Mouse (Mus musculus) layer of hippocampus, postnatal 36 days (tissue): Measurements from ENCODE around the gene Pecam1. TPM values are rescaled to one million over a fixed set of nuclear protein-coding genes. Genes with fewer than 3 reads are reported as not detected.

Experiments
- DNase-seq, 2 experiments: peaks; one replicate each; pipeline ENCODE4 v3.0.0; 2022
- total RNA-seq, 2 experiments: library from RNA; stranded (reverse); gene quantifications; 2 replicates each; pipeline ENCODE4 v1.2.3; 2021

Pecam1 gene
- total RNA-seq, 2 experiments from 2014 or later: 15.5 to 18.0 TPM

DNA sequence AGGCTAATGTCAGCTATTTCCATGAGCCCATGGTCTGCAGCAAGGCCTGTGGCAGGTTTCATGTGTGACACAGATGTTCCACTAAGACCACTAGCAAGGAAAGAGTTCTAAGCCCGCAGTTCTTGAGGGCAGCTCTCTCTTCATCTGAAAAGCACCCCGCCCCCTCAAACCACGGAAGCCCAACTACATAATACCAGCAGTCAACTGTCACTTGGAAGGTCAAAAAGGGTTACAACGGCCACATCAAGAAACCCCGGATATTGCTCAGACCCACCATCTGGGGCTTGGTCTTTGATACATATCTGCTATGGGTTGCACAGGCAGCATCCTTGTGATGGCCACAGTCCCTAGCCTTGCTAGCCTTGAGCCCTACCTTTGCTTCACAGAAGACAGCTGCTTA lies 62.1 kb downstream of the Pecam1 start:
- no peak for DNase-seq

DNA sequence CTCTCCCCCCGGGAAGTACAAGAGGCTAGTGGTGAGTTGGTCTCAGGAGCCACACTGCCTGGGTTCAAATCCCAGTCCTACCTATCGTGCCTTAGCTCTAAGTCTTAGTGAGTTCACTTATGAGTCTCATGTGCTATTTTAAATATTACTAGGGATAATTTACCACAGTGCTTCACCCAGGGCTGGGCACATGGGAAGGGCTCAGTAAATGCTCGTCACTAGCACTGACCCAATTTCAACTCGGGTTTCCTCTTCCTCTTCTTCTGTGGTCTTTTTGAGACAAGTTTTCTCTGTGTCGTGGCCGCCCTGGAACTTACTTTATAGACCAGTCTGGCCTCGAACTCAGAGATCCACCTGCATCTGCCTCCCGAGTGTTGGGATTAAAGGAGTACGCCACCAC lies 63.1 kb downstream of the Pecam1 start:
- no peak for DNase-seq

DNA sequence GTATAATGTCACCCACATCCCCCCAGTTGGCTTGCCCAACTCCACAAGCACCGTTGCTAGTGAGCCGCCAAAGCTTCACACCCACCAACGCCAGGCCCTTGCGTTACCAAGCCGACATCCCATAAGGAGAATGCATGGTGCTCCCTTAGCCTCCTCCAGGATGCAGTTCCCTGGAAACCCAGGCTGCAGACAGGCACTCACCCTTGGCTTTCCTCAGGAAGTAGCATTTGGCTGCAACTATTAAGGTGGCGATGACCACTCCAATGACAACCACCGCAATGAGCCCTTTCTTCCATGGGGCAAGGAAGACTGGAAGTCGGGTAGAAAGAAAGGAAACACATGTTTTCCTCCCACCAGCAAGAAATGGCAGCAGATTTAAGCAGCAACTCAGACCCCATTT lies 66.4 kb downstream of the Pecam1 start:
- DNase-seq: no peak

DNA sequence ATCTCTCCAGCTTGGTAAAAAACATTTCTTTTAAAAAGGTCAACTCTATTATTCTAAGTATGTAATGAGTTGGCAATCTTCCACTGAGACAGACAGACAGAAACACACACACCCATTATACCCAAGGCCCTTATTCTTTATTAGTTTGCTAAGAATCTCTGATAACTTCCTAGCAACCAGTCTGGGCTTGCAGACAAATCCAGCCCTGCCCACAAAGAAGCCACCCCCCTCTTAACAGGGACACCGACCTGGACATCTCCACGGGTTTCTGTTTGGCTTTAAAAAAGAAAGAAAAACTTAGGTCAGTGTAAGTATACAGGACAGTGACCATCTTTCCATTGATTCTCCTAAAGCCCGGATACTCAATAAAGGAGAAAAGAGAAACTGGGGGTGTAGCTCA lies 67.1 kb downstream of the Pecam1 start:
- DNase-seq: no peak

DNA sequence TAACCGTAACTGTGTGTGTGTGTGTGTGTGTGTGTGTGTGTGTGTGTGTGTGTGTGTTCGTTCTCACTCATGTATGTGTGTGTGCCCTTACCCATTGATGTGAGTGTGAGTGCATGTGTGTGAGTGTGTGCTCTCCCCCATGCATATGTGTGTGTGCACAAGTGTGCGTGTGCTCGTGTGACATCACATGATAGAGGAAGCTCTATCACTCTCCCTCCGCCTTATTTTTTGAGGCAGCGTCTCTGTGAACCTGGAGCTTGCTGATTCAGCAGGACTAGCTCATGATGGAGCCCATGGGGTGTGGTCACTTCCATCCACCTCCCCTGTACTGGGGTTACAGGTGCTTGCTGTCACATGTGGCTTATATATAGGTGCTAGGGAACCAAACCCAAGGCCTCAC lies 69.3 kb downstream of the Pecam1 start:
- DNase-seq: no peak

DNA sequence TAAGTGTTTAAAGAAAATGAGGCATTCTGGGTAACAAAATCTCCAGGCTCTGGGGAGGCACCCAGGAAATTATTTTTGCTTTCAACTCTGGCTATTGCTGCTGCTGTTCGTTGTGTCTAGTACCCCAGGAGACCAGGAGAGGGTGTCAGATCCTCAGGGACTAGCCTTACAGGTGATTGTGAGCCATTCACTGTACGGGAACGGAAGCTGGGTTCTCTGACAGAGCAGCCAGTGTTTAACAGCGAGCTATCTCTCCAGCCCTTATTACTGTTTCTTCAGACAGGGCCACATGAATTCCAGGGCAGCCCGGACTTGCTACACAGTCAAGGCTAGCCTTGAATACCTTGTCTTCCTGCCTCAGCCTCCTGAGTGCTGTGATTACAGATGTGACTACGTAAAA lies 70.6 kb downstream of the Pecam1 start:
- DNase-seq: no peak

DNA sequence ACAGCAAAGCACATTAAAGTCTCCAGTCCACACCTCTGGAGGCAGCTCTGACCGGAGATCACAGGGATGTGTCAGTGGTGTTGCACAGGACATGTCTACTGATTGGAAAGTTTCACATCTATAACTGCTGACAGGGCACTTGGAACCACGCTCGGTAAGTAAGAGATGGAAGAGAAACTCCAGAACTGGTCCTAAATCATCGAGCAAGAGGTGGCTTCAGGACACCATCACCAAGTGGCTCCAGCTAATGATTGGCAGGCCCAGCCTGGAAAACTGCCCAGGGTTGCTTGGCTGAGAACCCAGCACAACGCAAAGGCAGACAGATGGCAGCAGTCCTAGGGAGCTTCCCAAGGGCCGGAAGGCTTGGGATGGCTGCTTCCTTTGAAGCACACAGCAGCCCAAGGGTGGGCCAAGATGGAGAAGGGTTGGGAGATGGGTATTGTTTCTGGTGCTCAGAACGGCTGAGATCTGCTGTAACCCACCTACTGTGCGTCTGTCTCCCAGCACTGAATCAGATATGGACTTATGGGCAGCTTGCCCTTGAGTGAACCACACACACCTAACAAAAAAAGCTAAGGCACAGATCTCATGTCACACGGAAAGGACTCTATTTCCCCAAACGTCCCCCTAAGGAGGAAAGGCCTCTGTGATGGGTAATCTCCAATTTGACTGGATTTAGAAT lies 72.4 kb downstream of the Pecam1 start:
- peak; percentile 82 to 85 for DNase-seq

DNA sequence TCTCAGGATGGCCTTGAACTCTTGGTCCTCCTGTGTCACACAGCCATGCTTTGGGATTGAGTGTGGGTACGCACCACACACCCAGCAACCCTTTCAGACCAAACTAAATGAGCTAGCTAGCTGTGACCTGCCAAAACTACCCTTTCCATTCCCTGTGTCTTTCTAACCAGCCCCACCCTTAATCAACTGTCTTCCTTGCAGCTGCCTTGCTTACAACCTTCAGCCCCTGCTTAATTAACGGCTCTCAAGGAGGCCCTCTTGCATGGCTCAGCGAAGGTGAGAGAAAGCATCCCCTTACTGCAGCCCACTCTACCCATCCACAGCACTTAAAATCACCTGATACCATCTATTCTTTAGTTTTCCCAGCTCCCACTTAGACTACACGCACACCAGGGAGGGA lies 73.1 kb downstream of the Pecam1 start:
- DNase-seq: no peak

DNA sequence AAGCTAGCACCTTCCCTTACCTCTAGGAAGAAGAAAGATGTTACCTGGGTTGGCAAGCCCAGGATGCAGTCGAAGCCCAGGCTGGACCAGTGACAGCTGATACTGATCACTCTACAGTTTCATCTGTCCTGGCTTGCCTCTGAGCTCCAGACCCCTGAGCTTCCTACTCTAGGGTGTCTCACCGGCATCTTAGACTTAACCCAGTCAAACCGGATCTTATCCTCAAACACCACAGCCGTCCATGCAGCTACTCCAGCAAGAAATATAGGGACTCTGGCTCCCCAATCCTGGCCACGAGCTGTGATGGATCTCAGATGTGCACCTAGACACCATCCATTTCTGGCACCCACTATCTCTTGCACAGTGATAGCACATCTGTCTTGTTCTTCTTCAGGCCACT lies 74.6 kb downstream of the Pecam1 start:
- no peak for DNase-seq

DNA sequence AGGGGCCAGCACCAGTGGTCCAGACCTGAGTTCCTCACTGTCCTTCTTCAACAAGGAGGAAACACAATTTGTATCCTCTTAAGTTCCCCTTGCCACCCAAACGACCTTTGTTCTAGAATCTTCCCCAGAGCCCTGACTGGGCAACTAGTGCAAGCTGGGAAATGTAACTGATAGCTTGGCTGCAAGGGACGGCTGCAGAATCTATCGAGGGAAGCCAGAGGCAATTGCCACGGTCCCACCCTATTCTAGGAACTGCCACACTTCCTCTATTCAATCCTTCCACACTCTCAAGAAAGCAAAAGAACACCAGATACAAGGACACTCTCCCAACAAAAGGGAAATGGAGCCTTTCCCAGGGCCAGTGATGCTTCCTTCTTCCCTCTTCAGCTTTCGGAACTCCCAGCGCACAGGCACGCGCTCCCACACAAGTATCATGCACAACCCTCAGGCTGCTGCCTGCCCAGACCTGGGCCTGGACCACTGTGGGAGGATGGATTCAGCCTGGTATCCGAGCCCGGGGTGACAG lies 75.2 kb downstream of the Pecam1 start:
- no peak for DNase-seq

DNA sequence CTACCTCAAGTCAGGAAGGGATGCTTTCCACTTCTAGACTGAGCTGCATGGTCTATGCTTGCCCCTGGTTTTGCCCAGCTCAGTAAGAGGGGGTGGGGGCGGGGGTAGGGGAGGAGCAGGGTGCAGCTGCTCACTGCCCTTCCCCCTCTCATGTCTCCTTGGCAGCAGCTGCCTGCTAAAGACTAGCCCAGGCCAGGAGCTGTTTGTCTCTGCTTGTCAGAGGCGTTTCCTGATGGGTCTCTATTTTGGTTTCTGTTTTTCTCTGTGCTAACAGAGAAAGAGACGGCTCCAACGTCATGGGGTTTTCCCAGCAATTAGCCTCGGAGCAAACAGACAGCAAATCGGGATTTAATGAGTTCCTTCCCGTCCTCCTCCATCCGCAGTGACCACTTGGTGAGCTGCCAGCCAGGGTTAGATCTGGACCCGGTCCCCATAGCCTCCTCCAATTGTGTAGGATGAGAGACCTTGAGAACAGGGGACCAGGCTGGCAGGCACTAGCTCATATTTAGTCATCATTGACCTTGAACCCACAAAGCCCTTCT lies 75.7 kb downstream of the Pecam1 start:
- peak; percentile 24 to 27 for DNase-seq

DNA sequence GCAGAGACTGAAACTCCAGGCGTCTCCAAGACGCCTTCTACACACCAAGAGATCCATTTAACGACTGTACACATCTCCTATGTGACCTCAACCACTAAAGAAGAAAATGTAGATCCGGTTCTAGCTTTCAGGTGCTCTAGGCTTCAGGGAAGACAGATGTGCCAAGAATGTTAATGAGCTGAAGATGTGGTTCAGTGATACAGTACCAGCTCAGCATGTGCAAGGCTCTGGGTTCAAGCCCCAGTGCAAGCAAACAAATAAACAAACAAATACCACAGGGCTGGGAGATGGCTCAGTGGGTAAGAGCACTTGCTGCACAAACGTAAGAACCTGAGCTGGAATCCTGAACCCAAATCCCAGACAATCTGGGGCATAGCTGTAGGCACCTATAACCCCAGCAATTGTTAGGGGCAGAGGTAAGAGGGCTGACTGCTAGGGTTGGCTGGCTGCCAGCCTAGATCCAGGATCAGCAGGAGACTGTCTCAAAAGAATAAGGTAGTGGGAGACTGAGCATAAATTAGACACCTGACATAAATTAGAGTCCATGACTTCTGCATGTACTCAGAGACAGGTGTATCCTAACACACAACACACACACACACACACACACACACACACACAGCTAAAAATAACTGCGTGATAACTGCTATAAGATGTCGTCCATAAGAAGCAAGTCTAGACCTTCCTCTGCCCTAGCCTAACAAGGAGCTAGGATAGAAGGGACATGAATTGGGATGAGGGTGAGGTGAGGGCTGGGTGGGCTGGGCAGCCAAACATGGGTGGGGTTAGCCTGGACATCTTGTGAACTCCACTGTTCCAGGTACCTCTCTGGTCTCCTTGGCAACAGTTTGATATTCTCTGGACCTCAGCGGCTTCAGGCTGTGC lies 76.5 kb downstream of the Pecam1 start:
- DNase-seq: no peak

DNA sequence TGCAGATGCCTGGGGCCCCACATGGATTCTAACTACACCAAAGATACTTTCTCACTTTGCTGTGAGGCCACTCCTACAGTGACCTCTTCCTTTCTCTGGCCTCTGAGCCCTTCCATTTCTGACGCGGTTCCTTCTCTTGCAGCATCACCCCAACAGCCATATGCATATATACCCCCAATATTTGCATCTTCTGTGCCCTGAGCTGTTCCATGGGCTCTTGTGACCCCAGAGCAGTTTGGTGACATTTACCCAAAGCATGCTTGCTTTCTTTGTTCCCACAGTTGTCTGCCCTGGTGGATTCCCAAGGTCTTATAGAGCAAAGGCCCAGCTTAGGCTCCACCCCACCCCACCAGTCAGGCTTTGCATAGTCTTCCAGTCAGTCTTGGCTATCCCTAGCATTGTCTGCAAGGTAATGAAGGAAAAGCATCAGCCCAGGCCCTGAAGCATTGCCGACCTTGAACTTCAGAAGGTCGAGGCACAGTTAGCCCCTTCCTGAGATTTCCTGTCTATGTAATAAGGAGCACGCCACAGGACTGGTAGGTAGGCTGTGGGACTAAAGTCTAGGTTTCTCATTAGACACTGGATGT lies 77.4 kb downstream of the Pecam1 start:
- DNase-seq: no peak

DNA sequence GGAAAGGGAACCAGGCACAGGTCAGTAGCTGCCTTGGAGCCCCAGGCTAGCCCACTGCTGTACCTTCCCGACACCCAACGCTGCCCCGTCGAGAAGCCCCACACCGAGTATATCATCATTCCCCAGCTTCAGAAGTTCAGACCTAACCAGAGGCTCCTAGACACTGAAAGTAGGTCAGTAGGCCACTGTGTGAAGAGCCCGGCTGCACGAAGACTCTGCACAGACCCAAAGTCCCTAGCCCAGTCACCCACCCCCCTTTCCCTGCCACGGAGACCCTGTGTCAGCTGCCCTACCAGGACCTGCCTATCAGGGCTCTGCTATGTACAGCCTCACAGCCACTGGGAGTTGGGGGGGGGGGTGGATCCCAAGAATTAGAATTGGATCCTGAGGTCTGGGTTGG lies 78.6 kb downstream of the Pecam1 start:
- DNase-seq: no peak

DNA sequence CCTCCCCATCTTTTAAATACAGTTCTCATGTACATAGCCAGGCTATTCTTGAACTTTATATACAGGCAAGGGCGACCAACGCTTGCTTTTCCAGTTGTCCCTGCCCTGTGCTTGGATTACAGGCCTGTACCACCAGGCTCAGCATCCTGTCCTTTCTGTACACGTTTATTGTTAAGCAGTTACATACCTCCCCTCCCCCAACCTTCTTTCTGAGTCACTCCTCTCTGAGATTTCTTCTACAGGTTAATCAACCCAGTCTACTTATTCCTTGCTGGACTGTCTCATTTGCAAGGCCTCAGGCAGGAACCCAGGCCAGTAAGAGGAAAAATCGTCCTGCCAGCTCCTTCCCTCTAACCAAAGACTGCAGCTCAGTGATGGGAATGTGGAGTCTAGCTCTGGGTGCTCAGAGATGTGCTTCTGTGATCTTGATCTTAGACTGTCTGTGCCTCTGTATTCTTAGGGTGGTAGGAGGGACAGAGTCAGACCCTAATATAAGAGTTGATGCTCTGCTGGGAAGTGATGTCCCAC lies 79.4 kb downstream of the Pecam1 start:
- DNase-seq: no peak

DNA sequence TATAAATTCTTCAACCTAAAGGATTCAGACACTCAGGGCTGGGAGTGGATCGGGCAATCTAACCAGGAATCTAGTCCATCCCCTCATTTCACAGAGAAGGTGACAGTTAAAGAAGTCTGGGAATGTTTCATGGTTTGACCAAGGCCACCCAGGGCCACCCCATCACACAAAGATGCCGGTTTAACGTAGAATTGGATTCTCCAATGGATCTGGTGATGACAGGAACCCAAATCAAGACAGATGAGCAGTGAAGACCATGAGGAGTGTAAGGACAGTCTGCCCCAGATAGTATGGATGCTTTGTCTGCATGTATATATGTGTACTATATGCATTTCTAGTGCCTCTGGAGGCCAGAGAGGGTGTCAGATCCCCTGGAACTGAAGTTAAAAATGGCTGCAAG lies 80.2 kb downstream of the Pecam1 start:
- DNase-seq: no peak

DNA sequence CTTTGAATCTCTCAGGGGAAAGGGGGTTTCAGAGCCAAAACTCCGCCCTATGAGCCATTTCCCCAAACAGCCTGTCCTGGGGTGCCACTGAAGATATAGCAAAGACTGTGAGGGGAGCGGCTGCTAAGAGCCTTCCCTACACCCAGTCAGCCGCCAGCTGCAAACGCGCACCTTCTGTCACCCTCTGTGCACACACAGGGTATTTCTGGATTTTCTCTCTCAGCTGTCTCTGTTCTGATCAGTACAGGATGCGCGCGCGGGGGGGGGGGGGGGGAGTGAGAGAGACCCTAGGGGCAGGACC lies 80.6 kb downstream of the Pecam1 start:
- DNase-seq: no peak

DNA sequence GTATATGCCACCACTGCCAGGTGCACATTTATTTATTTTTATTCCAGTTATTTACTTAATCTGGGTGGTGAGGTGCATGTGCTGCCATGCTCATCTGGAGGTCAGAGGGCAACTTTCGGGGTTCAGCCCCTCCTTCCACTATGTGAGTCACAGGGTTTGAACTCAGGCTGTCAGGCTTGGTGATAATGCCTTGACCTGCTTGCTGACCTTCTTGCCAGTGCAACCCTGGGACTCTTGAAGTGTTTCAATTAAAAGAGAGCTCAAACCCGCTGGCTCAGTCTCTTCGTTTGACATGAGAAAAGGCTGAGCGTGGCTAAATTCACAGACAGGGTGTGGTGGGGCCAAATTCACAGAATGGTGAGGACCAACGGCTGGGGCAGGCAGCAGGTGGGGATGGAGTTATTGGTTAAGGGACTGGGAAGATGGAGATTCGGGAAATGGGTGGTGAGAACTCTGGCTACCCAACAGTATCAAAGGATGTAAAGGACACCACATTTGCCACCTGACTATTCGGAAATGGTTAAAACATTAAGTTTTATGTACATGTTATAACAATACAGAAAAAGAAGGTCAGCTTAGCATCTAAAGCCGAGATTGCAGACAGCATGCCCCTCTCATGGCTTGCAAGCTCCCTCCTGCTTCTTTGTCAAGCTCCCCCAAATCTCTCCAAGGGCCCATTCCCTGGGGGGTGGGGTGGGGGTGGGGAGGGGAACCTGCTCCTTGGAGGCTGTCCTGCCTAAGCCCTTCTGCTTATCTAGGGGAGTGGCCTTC lies 81.1 kb downstream of the Pecam1 start:
- DNase-seq: no peak

DNA sequence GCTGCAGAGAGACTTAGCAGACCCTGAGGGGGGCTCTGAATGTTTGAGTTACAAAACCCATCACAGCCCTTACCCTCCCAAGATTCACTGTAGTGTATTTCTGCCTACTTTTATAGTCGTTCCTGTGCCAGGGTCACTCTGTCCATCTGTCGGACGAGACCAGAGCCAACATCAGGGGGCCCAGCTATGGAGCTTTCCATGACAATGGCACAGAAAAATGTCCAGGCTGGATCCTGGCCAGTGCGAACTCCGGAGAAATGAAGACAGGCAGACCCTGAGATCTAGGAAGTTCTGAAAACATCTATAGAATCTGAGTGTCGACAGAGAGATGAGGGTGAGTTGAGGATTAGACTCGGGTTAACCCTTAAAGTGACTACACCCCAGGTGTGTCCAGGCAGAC lies 82.1 kb downstream of the Pecam1 start:
- DNase-seq: no peak

DNA sequence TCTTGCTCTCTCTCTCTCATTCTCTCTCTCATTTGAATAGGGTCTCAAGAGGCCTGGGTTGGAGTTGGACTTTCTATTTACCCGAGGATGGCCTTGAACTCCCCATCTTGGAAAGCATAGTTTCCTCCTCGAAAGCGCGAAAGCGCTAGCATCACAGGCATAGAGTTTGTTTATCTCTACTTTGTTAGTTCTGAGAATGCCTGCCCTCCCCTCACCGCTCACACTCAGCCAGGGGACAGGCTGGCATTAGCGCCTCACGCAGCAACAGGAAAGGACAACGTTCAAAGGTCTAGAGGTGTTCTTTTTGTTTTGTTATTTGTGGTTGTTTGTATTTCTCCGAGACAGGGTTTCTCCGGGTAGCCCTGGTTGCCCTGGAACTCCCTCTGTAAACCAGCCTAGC lies 82.6 kb downstream of the Pecam1 start:
- no peak for DNase-seq

DNA sequence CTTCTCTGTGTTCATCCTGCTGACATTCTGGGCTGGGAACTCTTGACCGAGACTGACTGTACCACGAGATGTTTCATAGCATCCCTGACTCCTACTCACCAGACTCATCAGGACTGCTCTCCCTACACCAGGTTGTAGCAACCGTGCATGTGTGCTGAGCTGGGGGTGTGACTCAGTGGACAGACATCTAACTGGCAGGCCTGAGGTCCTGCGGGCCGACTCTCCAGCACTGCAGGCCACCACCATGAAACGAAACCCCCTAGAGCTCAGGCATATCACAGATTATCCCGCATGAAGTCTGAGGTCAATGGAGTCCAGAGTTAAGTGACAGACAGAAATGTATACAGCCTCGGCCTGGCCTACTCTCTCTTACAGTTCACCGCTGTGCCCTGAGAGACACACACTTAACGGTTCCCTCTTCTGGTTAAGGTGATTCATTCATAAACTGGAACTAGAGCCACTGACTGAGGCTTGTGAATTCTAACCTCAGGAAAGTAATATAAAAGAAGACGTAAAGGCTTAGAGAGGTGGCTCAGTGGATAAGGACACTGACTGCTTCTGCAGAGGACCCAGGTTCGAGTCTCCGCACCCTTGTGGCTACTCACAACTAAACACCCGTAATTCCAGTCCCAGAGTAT lies 83.8 kb downstream of the Pecam1 start:
- DNase-seq: no peak

DNA sequence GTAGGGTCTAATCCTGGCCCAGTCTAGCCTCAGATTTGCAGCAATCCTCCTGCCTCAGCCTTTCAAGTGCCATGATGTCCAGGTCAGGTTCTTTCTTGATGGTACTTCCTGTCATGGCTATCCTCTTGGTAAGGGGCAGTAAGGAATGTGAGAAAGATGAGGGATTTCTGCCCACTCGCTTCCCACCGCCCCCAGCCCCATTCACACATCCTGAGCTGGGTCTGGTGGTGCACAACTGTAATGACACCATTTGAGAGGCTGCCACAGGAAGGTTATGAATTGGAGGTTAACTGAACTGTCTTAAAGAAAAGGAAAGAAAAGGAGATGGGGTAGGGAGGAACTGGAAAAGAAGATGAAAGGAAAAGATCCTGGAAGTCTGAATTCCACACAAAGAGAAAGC lies 84.6 kb downstream of the Pecam1 start:
- no peak for DNase-seq
